Mouse (Mus musculus) B cell, adult 67 days (primary cell): ENCODE measurements around the gene Gjb1. TPM values are rescaled to one million over a fixed set of nuclear protein-coding genes. Genes with fewer than 3 reads are reported as not detected.

Source experiments
- total RNA-seq, 2 experiments: library from RNA; stranded (reverse); gene quantifications; 4 replicates each; pipeline ENCODE4 v1.2.4; 2023

Gene Gjb1
- not detected for total RNA-seq

GRCm38 (mm10) chrX:101376190-101376968, at the start of gene Gjb1:
Gjb1 (plus strand) TSS chrX:101376378.

GRCm38 (mm10) chrX:101420700-101421095, 44.5 kb downstream of the Gjb1 start, which contains the start of gene Zmym3:
Zmym3 (minus strand) TSS chrX:101420849.

GRCm38 (mm10) chrX:101429142-101429949, 53.2 kb downstream of the Gjb1 start, which contains the start of gene Nono:
Nono (plus strand) TSS chrX:101429318.

Other genes starting within 250 kb of the Gjb1 start
- gene Snx12, start 153.8 kb upstream of the Gjb1 start, total RNA-seq: 10 to 100 TPM; 47.3 to 56.6 TPM
- 10 to 100 TPM; 41.4 to 41.7 TPM for gene Foxo4, start 121.8 kb upstream of the Gjb1 start, total RNA-seq
- gene Gm614, start 112.4 kb upstream of the Gjb1 start, total RNA-seq: 10 to 100 TPM; 47.0 to 50.4 TPM
- gene Il2rg, start 108.1 kb upstream of the Gjb1 start, total RNA-seq: 100 to 1,000 TPM; 536 to 544 TPM
- not detected for gene Gm20489, start 107.4 kb upstream of the Gjb1 start, total RNA-seq
- 100 to 1,000 TPM; 172 to 192 TPM for gene Med12, start 102.3 kb upstream of the Gjb1 start, total RNA-seq
- gene Nlgn3, start 77.2 kb upstream of the Gjb1 start, total RNA-seq: 1 to 10 TPM; 1.2 to 1.5 TPM
- 10 to 100 TPM; 37.8 to 43.0 TPM for gene Zmym3, start 44.5 kb downstream of the Gjb1 start, total RNA-seq
- 100 to 1,000 TPM; 222 to 257 TPM for gene Nono, start 52.9 kb downstream of the Gjb1 start, total RNA-seq
- gene Itgb1bp2, start 72.7 kb downstream of the Gjb1 start, total RNA-seq: 1 to 10 TPM; 1.6 to 3.6 TPM
- 10 to 100 TPM; 51.2 to 59.2 TPM for gene Taf1, start 156.4 kb downstream of the Gjb1 start, total RNA-seq